Mouse (Mus musculus): ENCODE results near the gene Syce2. TPM values are rescaled to one million over a fixed set of nuclear protein-coding genes. Genes with fewer than 3 reads are reported as not detected.
"Not testable (repeated sequence)": the region's sequence is repeated elsewhere in the genome, so short reads cannot be mapped to it uniquely, and the experiment has no call there.

Gene Syce2
- polyA plus RNA-seq, 1 experiment: 15.0 TPM

DNA sequence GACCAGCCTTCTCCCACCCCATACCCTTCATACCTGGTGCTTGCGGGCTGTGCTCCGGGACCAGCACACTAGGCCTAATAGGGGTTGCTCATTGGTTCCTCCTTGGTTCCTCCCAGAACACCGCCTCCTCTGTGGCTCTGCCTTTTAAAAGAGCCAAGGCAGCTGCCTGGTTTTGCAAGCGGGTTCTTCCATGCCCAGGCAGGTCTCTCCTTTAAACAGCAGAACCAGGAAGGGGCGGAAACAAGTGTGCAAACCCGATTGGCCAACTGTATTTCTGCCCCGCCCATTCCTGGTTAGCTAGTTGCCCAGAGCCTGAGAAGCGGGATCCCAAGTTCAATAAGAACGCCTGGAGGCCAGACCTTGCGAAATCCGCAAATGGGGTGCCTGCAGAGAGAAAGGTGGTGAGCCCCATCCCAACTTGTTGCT is 21.8 kb downstream of the Syce2 start, which contains the start of gene Gcdh:
Gene Gcdh (minus strand): TSS at position 213 of the 426 bp plus-strand sequence.
- H3K4me1 ChIP-seq (ENCODE audit: control insufficient read depth): peaks cover 75% of the 10 kb centered on the region
- H3K27me3 ChIP-seq (ENCODE audit: control insufficient read depth): no peaks in the 10 kb centered on the region
- TF ChIP-seq TAL1 (IDR thresholded peaks at IDR 0.05; ENCODE audit: low read length): no peak
- no peak for TF ChIP-seq GATA1 (IDR thresholded peaks at IDR 0.05; ENCODE audit: low read length)
- H3K4me3 ChIP-seq (replicated peaks): peak within 1 kb of the TSS; percentile 99
- H3K36me3 ChIP-seq (ENCODE audit: control insufficient read depth): peaks cover 59% of the 10 kb centered on the region
- no peaks in the 10 kb centered on the region for H3K9me3 ChIP-seq (ENCODE audit: control insufficient read depth, low read length)

GRCm38 (mm10) chr8:84895963-84896362 is 24.1 kb downstream of the Syce2 start:
- Histone ChIP-seq H3K9me3 (ENCODE audit: control insufficient read depth, low read length) (no peaks in the 10 kb centered on the region), H3K4me3 (replicated peaks) (no peak overlapping the region), H3K36me3 (ENCODE audit: control insufficient read depth) (peaks cover 56% of the 10 kb centered on the region), H3K4me1 (ENCODE audit: control insufficient read depth) (peaks cover 89% of the 10 kb centered on the region), H3K27me3 (ENCODE audit: control insufficient read depth) (no peaks in the 10 kb centered on the region)
- TF ChIP-seq GATA1 (IDR thresholded peaks at IDR 0.05; ENCODE audit: low read length) (no peak), TAL1 (IDR thresholded peaks at IDR 0.05; ENCODE audit: low read length) (no peak)

- Histone ChIP-seq H3K4me3 (replicated peaks) (peak overlapping the region; percentile 74), H3K9me3 (ENCODE audit: control insufficient read depth, low read length) (no peaks in the 10 kb centered on the region), H3K4me1 (ENCODE audit: control insufficient read depth) (peaks cover 76% of the 10 kb centered on the region), H3K27me3 (ENCODE audit: control insufficient read depth) (no peaks in the 10 kb centered on the region), H3K36me3 (ENCODE audit: control insufficient read depth) (peaks cover 74% of the 10 kb centered on the region)
- peak; percentile 90 for TF ChIP-seq GATA1 (IDR thresholded peaks at IDR 0.05; ENCODE audit: low read length)
- TF ChIP-seq TAL1 (IDR thresholded peaks at IDR 0.05; ENCODE audit: low read length): peak; percentile 91
Observed at GRCm38 (mm10) chr8:84901071-84901470, 29.2 kb downstream of the Syce2 start.

- H3K9me3 ChIP-seq (ENCODE audit: control insufficient read depth, low read length): no peaks in the 10 kb centered on the region
- peaks cover 74% of the 10 kb centered on the region for H3K36me3 ChIP-seq (ENCODE audit: control insufficient read depth)
- H3K4me1 ChIP-seq (ENCODE audit: control insufficient read depth): peaks cover 73% of the 10 kb centered on the region
- H3K4me3 ChIP-seq (replicated peaks): peak within 1 kb of the TSS; percentile 74
- no peaks in the 10 kb centered on the region for H3K27me3 ChIP-seq (ENCODE audit: control insufficient read depth)
- peak; percentile 31; the same call in 1 of the 3 replicates for TF ChIP-seq TAL1 (IDR thresholded peaks at IDR 0.05; ENCODE audit: low read length)
- TF ChIP-seq GATA1 (IDR thresholded peaks at IDR 0.05; ENCODE audit: low read length): peak; percentile 79
Observed at GRCm38 (mm10) chr8:84901752-84902151, 29.8 kb downstream of the Syce2 start, which contains the start of gene Klf1. Gene Klf1 (plus strand): TSS chr8:84901928.

GRCm38 (mm10) chr8:84902367-84902919 is 30.5 kb downstream of the Syce2 start:
- peaks cover 76% of the 10 kb centered on the region for H3K36me3 ChIP-seq (ENCODE audit: control insufficient read depth)
- H3K27me3 ChIP-seq (ENCODE audit: control insufficient read depth): no peaks in the 10 kb centered on the region
- TF ChIP-seq TAL1 (IDR thresholded peaks at IDR 0.05; ENCODE audit: low read length): no peak
- no peak for TF ChIP-seq GATA1 (IDR thresholded peaks at IDR 0.05; ENCODE audit: low read length)
- peak overlapping the region; percentile 74 for H3K4me3 ChIP-seq (replicated peaks)
- H3K4me1 ChIP-seq (ENCODE audit: control insufficient read depth): peaks cover 76% of the 10 kb centered on the region
- no peaks in the 10 kb centered on the region for H3K9me3 ChIP-seq (ENCODE audit: control insufficient read depth, low read length)

GRCm38 (mm10) chr8:84902920-84903661 is 31.2 kb downstream of the Syce2 start:
- Histone ChIP-seq H3K27me3 (ENCODE audit: control insufficient read depth) (no peaks in the 10 kb centered on the region), H3K9me3 (ENCODE audit: control insufficient read depth, low read length) (no peaks in the 10 kb centered on the region), H3K4me1 (ENCODE audit: control insufficient read depth) (peaks cover 74% of the 10 kb centered on the region), H3K36me3 (ENCODE audit: control insufficient read depth) (peaks cover 79% of the 10 kb centered on the region), H3K4me3 (replicated peaks) (peak overlapping the region; percentile 74)
- no peak for TF ChIP-seq GATA1 (IDR thresholded peaks at IDR 0.05; ENCODE audit: low read length)
- no peak for TF ChIP-seq TAL1 (IDR thresholded peaks at IDR 0.05; ENCODE audit: low read length)

- Histone ChIP-seq H3K4me3 (replicated peaks) (peak overlapping the region; percentile 59), H3K4me1 (ENCODE audit: control insufficient read depth) (peaks cover 73% of the 10 kb centered on the region), H3K36me3 (ENCODE audit: control insufficient read depth) (peaks cover 71% of the 10 kb centered on the region), H3K9me3 (ENCODE audit: control insufficient read depth, low read length) (no peaks in the 10 kb centered on the region), H3K27me3 (ENCODE audit: control insufficient read depth) (no peaks in the 10 kb centered on the region)
- no peak for TF ChIP-seq GATA1 (IDR thresholded peaks at IDR 0.05; ENCODE audit: low read length)
- no peak for TF ChIP-seq TAL1 (IDR thresholded peaks at IDR 0.05; ENCODE audit: low read length)
Observed at GRCm38 (mm10) chr8:84904351-84904750, 32.4 kb downstream of the Syce2 start.

- peaks cover 5% of the 10 kb centered on the region for H3K27me3 ChIP-seq (ENCODE audit: control insufficient read depth)
- H3K9me3 ChIP-seq (ENCODE audit: control insufficient read depth, low read length): no peaks in the 10 kb centered on the region
- peaks cover 84% of the 10 kb centered on the region for H3K36me3 ChIP-seq (ENCODE audit: control insufficient read depth)
- peak overlapping the region; percentile 20 for H3K4me3 ChIP-seq (replicated peaks)
- H3K4me1 ChIP-seq (ENCODE audit: control insufficient read depth): peaks cover 70% of the 10 kb centered on the region
- TF ChIP-seq GATA1 (IDR thresholded peaks at IDR 0.05; ENCODE audit: low read length) (no peak), TAL1 (IDR thresholded peaks at IDR 0.05; ENCODE audit: low read length) (no peak)
Observed at GRCm38 (mm10) chr8:84907037-84907436, 35.1 kb downstream of the Syce2 start.

- peaks cover 9% of the 10 kb centered on the region for H3K27me3 ChIP-seq (ENCODE audit: control insufficient read depth)
- H3K36me3 ChIP-seq (ENCODE audit: control insufficient read depth): peaks cover 83% of the 10 kb centered on the region
- peaks cover 75% of the 10 kb centered on the region for H3K4me1 ChIP-seq (ENCODE audit: control insufficient read depth)
- no peaks in the 10 kb centered on the region for H3K9me3 ChIP-seq (ENCODE audit: control insufficient read depth, low read length)
- peak overlapping the region; percentile 31 for H3K4me3 ChIP-seq (replicated peaks)
- TF ChIP-seq GATA1 (IDR thresholded peaks at IDR 0.05; ENCODE audit: low read length): no peak
- no peak for TF ChIP-seq TAL1 (IDR thresholded peaks at IDR 0.05; ENCODE audit: low read length)
Observed at GRCm38 (mm10) chr8:84907493-84907892, 35.6 kb downstream of the Syce2 start.

- Histone ChIP-seq H3K4me3 (replicated peaks) (peak overlapping the region; percentile 72), H3K4me1 (ENCODE audit: control insufficient read depth) (peaks cover 80% of the 10 kb centered on the region), H3K27me3 (ENCODE audit: control insufficient read depth) (peaks cover 14% of the 10 kb centered on the region), H3K36me3 (ENCODE audit: control insufficient read depth) (peaks cover 78% of the 10 kb centered on the region)
- H3K9me3 ChIP-seq (ENCODE audit: control insufficient read depth, low read length): not testable (repeated sequence)
Observed at GRCm38 (mm10) chr8:84907979-84908378, 36.1 kb downstream of the Syce2 start.

Data from erythroblast, embryonic 14.5 days (primary cell).